Mouse (Mus musculus): ENCODE measurements at regions not wholly inside any gene's neighbourhood (a gene's known extent, or its start where the extent isn't known, plus 50 kb on each side); places are given as distances from the start of the nearest gene placed in this dataset.
"Not testable (repeated sequence)": the region's sequence is repeated elsewhere in the genome, so short reads cannot be mapped to it uniquely, and the experiment has no call there.

GRCm38 (mm10) chr15:3685254-3685653 is 102.0 kb upstream of the Ghr start:
- DNase-seq (ENCODE audit: low spot score), result no peak

- DNase-seq (ENCODE audit: low spot score), result not testable (repeated sequence)
These were observed 93.7 kb upstream of the Ghr start for GRCm38 (mm10) chr15:3677026-3677425.

- no peak for DNase-seq (ENCODE audit: low spot score)
These were observed 89.3 kb upstream of the Ghr start for GRCm38 (mm10) chr15:3672586-3672985.

GRCm38 (mm10) chr15:3671169-3671568 is 87.9 kb upstream of the Ghr start:
- DNase-seq (ENCODE audit: low spot score), result no peak

GRCm38 (mm10) chr15:3669411-3669810 is 86.1 kb upstream of the Ghr start:
- no peak for DNase-seq (ENCODE audit: low spot score)

GRCm38 (mm10) chr15:3668863-3669262 is 85.6 kb upstream of the Ghr start:
- DNase-seq (ENCODE audit: low spot score), result no peak

GRCm38 (mm10) chr15:3648741-3649140 is 65.4 kb upstream of the Ghr start:
- DNase-seq (ENCODE audit: low spot score), result no peak

GRCm38 (mm10) chr15:3640091-3640490 is 56.8 kb upstream of the Ghr start:
- no peak for DNase-seq (ENCODE audit: low spot score)

Measured in ovary, postnatal 14 days (tissue).